Mouse (Mus musculus): ENCODE results near the gene Mrps6. TPM values are rescaled to one million over a fixed set of nuclear protein-coding genes. Genes with fewer than 3 reads are reported as not detected.
A peak's percentile ranks its signal among the peaks of the same experiment; 100 is the strongest.

The Mrps6 gene
- polyA plus RNA-seq, 1 experiment from 2014 or later: 77.3 TPM

DNA sequence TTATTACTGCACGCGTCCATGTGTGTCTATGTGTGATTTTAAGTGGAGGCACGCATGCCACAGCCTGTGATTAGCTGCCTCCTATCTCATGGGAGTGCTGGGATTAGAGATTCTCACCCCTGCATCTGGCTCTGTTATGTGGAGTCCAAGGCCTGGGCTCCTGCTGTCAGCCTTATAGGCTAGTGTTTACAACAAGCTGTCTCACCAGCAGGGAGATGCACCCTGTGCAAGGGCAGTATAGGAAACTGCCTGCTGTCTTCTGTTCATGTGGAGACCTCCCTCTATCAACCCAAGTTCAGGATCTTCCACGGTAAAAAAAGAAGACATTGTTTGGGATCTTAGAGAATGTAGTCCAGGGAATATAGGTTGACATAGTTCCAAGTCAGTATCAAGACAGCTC, 92.9 kb downstream of the Mrps6 start:
- Histone ChIP-seq H3K36me3 (ENCODE audit: insufficient read depth, low read length) (no peaks in the 10 kb centered on the region), H3K27me3 (replicated peaks; ENCODE audit: insufficient read depth, low read length) (no peaks in the 10 kb centered on the region), H3K4me3 (ENCODE audit: low read depth, low read length) (no peak overlapping the region), H3K9me3 (ENCODE audit: low read length) (no peaks in the 10 kb centered on the region), H3K27ac (ENCODE audit: low read length) (no peak overlapping the region), H3K4me1 (ENCODE audit: insufficient read depth, low read depth, low read length) (no peaks in the 10 kb centered on the region), H3K4me2 (replicated peaks; ENCODE audit: low read depth, low read length) (no peak overlapping the region), H3K9ac (replicated peaks; ENCODE audit: low read depth) (no peak overlapping the region)
- TF ChIP-seq CTCF (IDR thresholded peaks at IDR 0.05) (no peak), EP300 (IDR thresholded peaks at IDR 0.05) (no peak)
- 73% methylated on average over 4 of the region's 4 CpGs for WGBS
- ATAC-seq (no peak), DNase-seq (ENCODE audit: low spot score) (no peak)

DNA sequence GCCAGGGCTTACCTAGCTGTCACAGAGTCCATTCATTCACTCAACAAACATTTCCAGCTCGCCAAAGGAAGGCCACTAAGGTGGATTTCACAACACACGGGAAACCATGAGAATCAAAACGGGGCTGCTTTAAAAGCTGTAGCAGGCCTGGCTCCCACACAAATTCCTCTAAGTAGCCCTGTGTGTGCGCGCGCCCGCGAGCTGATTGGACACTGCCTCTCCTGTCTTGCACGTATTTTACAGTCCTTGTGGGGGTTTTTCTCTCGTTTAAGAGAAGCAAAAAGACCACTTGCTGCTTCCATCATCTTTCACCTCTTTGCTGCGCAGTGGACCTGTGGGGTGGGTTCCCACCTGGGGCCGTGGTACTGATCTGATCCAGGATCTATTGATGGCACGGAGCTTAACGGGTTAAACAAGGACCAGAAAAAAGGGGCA, 100.0 kb downstream of the Mrps6 start:
- ATAC-seq: peak; percentile 76
- Histone ChIP-seq H3K9ac (replicated peaks; ENCODE audit: low read depth) (peak overlapping the region; percentile 26; the same call in 1 of the 2 replicates), H3K9me3 (ENCODE audit: low read length) (no peaks in the 10 kb centered on the region), H3K27ac (ENCODE audit: low read length) (peak overlapping the region; percentile 85), H3K36me3 (ENCODE audit: insufficient read depth, low read length) (no peaks in the 10 kb centered on the region), H3K4me3 (ENCODE audit: low read depth, low read length) (peak overlapping the region; percentile 38), H3K4me2 (replicated peaks; ENCODE audit: low read depth, low read length) (peak overlapping the region; percentile 85), H3K4me1 (ENCODE audit: insufficient read depth, low read depth, low read length) (0 out of 2 replicates have a peak, but pooled peaks cover 4% of the 10 kb centered on the region), H3K27me3 (replicated peaks; ENCODE audit: insufficient read depth, low read length) (no peaks in the 10 kb centered on the region)
- 4% methylated on average over 14 of the region's 14 CpGs for WGBS
- no peak for TF ChIP-seq CTCF (IDR thresholded peaks at IDR 0.05)
- TF ChIP-seq EP300 (IDR thresholded peaks at IDR 0.05): 0 out of 2 replicates have a peak, but pooled peaks have one; percentile 0
- DNase-seq (ENCODE audit: low spot score): peak; percentile 85

DNA sequence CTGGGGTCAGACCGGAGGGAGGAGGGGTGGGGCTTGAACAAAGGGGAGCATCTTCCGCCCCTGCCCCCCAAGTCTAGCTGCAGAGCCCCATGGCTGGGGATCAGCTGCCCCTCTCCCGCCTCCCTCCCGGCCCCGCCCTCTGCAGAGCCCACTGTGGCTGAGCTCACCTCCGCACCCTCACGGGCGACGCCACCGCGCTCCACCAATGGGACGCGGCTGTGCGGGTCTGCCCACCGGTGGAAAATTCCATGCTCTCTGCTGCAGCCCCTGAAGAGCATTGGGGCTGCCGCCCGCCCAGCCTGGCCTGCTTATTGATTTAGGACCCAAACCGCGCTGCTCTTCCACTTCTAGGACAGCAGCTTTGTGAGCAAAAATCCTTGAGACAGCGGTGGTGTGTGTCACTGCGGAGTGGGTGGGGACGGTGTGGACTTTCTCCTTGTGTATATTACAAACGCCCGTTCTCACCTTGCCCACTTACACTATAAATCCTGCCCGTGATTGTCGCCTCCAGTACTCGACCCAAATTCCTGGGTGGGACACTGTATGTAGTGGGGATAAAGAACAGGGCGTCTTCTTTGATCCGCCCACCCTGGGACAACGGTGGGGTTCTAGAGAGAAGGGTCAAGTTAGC, 100.5 kb downstream of the Mrps6 start:
- ATAC-seq (peak; percentile 96), DNase-seq (ENCODE audit: low spot score) (peak; percentile 88)
- Histone ChIP-seq H3K36me3 (ENCODE audit: insufficient read depth, low read length) (no peaks in the 10 kb centered on the region), H3K4me2 (replicated peaks; ENCODE audit: low read depth, low read length) (peak overlapping the region; percentile 85), H3K9me3 (ENCODE audit: low read length) (no peaks in the 10 kb centered on the region), H3K4me1 (ENCODE audit: insufficient read depth, low read depth, low read length) (0 out of 2 replicates have a peak, but pooled peaks cover 4% of the 10 kb centered on the region), H3K4me3 (ENCODE audit: low read depth, low read length) (peak overlapping the region; percentile 38), H3K27me3 (replicated peaks; ENCODE audit: insufficient read depth, low read length) (no peaks in the 10 kb centered on the region), H3K27ac (ENCODE audit: low read length) (peak overlapping the region; percentile 85), H3K9ac (replicated peaks; ENCODE audit: low read depth) (peak overlapping the region; percentile 26; the same call in 1 of the 2 replicates)
- TF ChIP-seq EP300 (IDR thresholded peaks at IDR 0.05): peak; percentile 71; the same call in 1 of the 2 replicates
- TF ChIP-seq CTCF (IDR thresholded peaks at IDR 0.05): no peak
- WGBS: 3% methylated on average over 29 of the region's 30 CpGs

GRCm38 (mm10) chr16:92159114-92159513, 101.0 kb downstream of the Mrps6 start:
- 0 out of 2 replicates have a peak, but pooled peaks cover 4% of the 10 kb centered on the region for H3K4me1 ChIP-seq (ENCODE audit: insufficient read depth, low read depth, low read length)
- H3K4me3 ChIP-seq (ENCODE audit: low read depth, low read length): peak overlapping the region; percentile 38
- peak overlapping the region; percentile 26; the same call in 1 of the 2 replicates for H3K9ac ChIP-seq (replicated peaks; ENCODE audit: low read depth)
- no peaks in the 10 kb centered on the region for H3K36me3 ChIP-seq (ENCODE audit: insufficient read depth, low read length)
- H3K4me2 ChIP-seq (replicated peaks; ENCODE audit: low read depth, low read length): peak overlapping the region; percentile 85
- DNase-seq (ENCODE audit: low spot score) (no peak), ATAC-seq (peak; percentile 19)
- H3K27ac ChIP-seq (ENCODE audit: low read length): peak overlapping the region; percentile 85
- 20% methylated on average over 6 of the region's 6 CpGs for WGBS
- TF ChIP-seq CTCF (IDR thresholded peaks at IDR 0.05): no peak
- no peak for TF ChIP-seq EP300 (IDR thresholded peaks at IDR 0.05)
- no peaks in the 10 kb centered on the region for H3K27me3 ChIP-seq (replicated peaks; ENCODE audit: insufficient read depth, low read length)
- no peaks in the 10 kb centered on the region for H3K9me3 ChIP-seq (ENCODE audit: low read length)

Other genes starting within 250 kb of the Mrps6 start
- 0.11 TPM in 1 of 2 replicates, not detected in the other for gene Gm49711, start within 50 bp of the Mrps6 start, polyA plus RNA-seq (2015; fragmentation: Nextera tagmentation; extraction: Ambion mirVana)
- gene Slc5a3, start 52 bp downstream of the Mrps6 start, polyA plus RNA-seq (2015; fragmentation: Nextera tagmentation; extraction: Ambion mirVana): 2.5 and 2.9 TPM in 2 replicates
- gene Kcne2, start 234.1 kb downstream of the Mrps6 start, polyA plus RNA-seq (2015; fragmentation: Nextera tagmentation; extraction: Ambion mirVana): 31.6 and 47.5 TPM in 2 replicates
- gene Smim11, start 243.0 kb downstream of the Mrps6 start, polyA plus RNA-seq (2015; fragmentation: Nextera tagmentation; extraction: Ambion mirVana): 131 and 132 TPM in 2 replicates

Data from lung, postnatal 0 days (tissue).